Mouse (Mus musculus): Measurements from ENCODE around the gene Gnaz.

DNA sequence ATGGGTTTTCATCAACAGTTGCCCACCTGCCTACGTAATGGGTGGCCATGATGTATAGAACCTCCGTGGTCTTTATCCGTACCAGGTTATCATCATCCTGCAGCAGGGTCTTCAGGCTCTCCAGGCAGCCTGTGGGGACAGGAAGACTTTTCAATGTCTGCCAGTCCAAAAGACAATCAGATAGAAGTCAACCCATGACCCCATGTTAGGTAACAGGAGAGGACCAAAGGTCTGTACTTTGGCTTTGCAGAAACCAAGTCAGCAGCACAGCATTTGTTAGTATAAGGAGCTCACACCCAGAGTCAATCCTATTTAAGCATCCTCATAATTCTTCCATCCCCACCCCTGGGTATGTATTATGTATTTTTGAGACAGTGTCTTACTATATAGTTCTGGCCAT, 62.7 kb downstream of the Gnaz start:
- TF ChIP-seq CTCF (IDR thresholded peaks at IDR 0.05; ENCODE audit: control insufficient read depth, insufficient read depth, insufficient read length) (no peak), FOSL1 (IDR thresholded peaks at IDR 0.05; ENCODE audit: insufficient read depth, low read length, poor library complexity, severe bottlenecking) (no peak), USF1 (IDR thresholded peaks at IDR 0.05; ENCODE audit: low read depth) (no peak)
